ENCODE assay signal across 8 mouse cellular contexts in the genomic region with DNA sequence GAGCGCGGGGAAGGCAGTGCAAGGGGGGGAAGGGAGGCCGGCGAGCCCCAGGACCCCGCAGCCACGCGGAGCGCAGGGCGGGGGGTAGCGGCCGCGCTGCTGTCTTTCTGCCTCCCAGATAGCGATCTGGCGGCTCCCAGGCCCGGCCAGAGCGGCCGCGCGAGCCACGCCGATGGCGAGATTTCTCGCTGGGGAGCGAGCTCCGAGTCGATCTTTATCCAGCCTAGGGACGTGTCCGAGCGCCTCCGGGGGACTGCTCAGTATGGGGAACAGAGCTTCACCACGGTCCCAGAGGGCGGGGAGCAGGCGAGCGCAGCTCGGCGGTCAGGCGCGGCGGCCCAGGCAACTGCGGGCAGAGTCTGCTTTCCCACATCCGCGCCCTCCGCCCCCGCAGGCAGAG. TPM values are rescaled to one million over a fixed set of nuclear protein-coding genes. Genes with fewer than 3 reads are reported as not detected.
DNase-seq lines count a peak whose midpoint lies in the region; ATAC-seq and TF ChIP-seq lines count a peak whose summit lies in the region.

No protein-coding gene starts in this region.

- no peaks in the 10 kb centered on the region for H3K9me3 ChIP-seq in kidney, embryonic 16.5 days (ENCODE audit: low read length)

- DNase-seq in kidney, postnatal 25 days, result no peak
- peak; percentile 34 for DNase-seq in adrenal gland, adult 2 months
- peak; percentile 73 for DNase-seq in embryo, embryonic 11 days
- peak; percentile 13 to 16 for DNase-seq in heart, postnatal 14 days
- no peak for DNase-seq in liver, adult 2 months (ENCODE audit: extremely low read depth, low read depth, low spot score)
- peak; percentile 36 for DNase-seq in retina, postnatal 7 days (ENCODE audit: low read depth, low spot score)

- peak overlapping the region; percentile 96 for H3K4me2 ChIP-seq in kidney, embryonic 16.5 days (replicated peaks; ENCODE audit: low read depth, low read length)

- H3K4me3 ChIP-seq in kidney, embryonic 16.5 days (ENCODE audit: low read length), result peak overlapping the region; percentile 61
- peak overlapping the region; percentile 21; the same call in 1 of the 2 replicates for H3K4me3 ChIP-seq in liver, adult 2 months (ENCODE audit: insufficient read depth, low read depth, low read length)

- H3K27ac ChIP-seq in kidney, embryonic 16.5 days (ENCODE audit: low read length), result no peak overlapping the region
- no peak overlapping the region for H3K27ac ChIP-seq in liver, adult 2 months (replicated peaks; ENCODE audit: insufficient read depth, low read depth, low read length)

- under 1% methylated on average over 42 of the region's 44 CpGs for WGBS in kidney, embryonic 16.5 days
- 2% methylated on average over 35 of the region's 44 CpGs for WGBS in liver, adult 2 months

- H3K36me3 ChIP-seq in kidney, embryonic 16.5 days (ENCODE audit: insufficient read depth, low read length), result no peaks in the 10 kb centered on the region
- H3K36me3 ChIP-seq in liver, adult 2 months (ENCODE audit: control insufficient read depth, insufficient read depth, low read length), result no peaks in the 10 kb centered on the region

- no peaks in the 10 kb centered on the region for H3K79me2 ChIP-seq in liver, adult 2 months (ENCODE audit: control insufficient read depth, insufficient read depth, low read length)

- TF ChIP-seq CTCF in liver, adult 2 months (IDR thresholded peaks at IDR 0.05; ENCODE audit: low read depth, low read length), result no peak

- H3K9ac ChIP-seq in kidney, embryonic 16.5 days (replicated peaks; ENCODE audit: low read length), result peak overlapping the region; percentile 69
- H3K9ac ChIP-seq in liver, adult 2 months (ENCODE audit: low read depth, low read length), result no peak overlapping the region

- intact Hi-C loops in heart, postnatal 14 days (cut with DNase I), result no loop called here

- TF ChIP-seq POLR2A in liver, adult 2 months (IDR thresholded peaks at IDR 0.05; ENCODE audit: extremely low read depth, insufficient read depth, low read length), result no peak

- peaks cover 12% of the 10 kb centered on the region for H3K4me1 ChIP-seq in kidney, embryonic 16.5 days (ENCODE audit: insufficient read depth, low read length)
- H3K4me1 ChIP-seq in liver, adult 2 months (ENCODE audit: control insufficient read depth, insufficient read depth, low read length), result no peaks in the 10 kb centered on the region

- peak; percentile 75 for ATAC-seq in kidney, embryonic 16.5 days (ENCODE audit: low FRiP score, low TSS enrichment)
- no peak for ATAC-seq in activated CD4-positive, CD25-positive, alpha-beta regulatory T cell, adult 4 months

- peaks cover 65% of the 10 kb centered on the region for H3K27me3 ChIP-seq in kidney, embryonic 16.5 days (ENCODE audit: insufficient read depth, low read length)
- H3K27me3 ChIP-seq in liver, adult 2 months (ENCODE audit: control insufficient read depth, insufficient read depth, low read length), result peaks cover 29% of the 10 kb centered on the region

RNA-seq across cellular contexts. Expression of gene Crtac1, which starts 0.6 kb away (rescaled TPM):
- polyA plus RNA-seq in kidney, embryonic 16.5 days (2015; fragmentation: Nextera tagmentation; extraction: Ambion mirVana), result 6.0 and 6.2 TPM in 2 replicates
- under 1 TPM; 0.23 to 0.73 TPM for total RNA-seq in adrenal gland, adult 2 months (2021)
- 0.43 and 0.60 TPM in 2 replicates for polyA plus RNA-seq in adrenal gland, adult 2 months (2012; rRNA removed)
- total RNA-seq in heart, postnatal 14 days (2021), result under 1 TPM in 1 of 2 experiments, not detected in 1; 0.15 TPM
- not detected in 2 replicates for total RNA-seq in liver, adult 2 months (2014; rRNA removed)
- polyA plus RNA-seq in liver, adult 2 months (2012; rRNA removed), result not detected in 2 replicates
- polyA plus RNA-seq in activated CD4-positive, CD25-positive, alpha-beta regulatory T cell, adult 4 months (2017; shearing (Covaris generic)), result not detected

Comparison
In these comparisons a context has a peak if more than half of its experiments do, and no peak if none do; other contexts are left out.
1. DNase-seq: peak in adrenal gland, adult 2 months (single experiment), embryo, embryonic 11 days (single experiment), heart, postnatal 14 days (2 of 2) and retina, postnatal 7 days (single experiment); none in kidney, postnatal 25 days (0 of 2) and liver, adult 2 months (single experiment).